Mouse (Mus musculus) heart, embryonic 15.5 days (tissue): ENCODE results near the gene Carhsp1. TPM values are rescaled to one million over a fixed set of nuclear protein-coding genes. Genes with fewer than 3 reads are reported as not detected.

Experiments used
- ATAC-seq: fragments of 200-750 bp; cut with Nextera tagmentation; replicated peaks from 2 replicates; pipeline ENCODE4 v1.8.0; 2017; ENCODE audit warnings: low read depth, moderate TSS enrichment; ENCODE audit not compliant: insufficient number of reproducible peaks, insufficient read depth, low FRiP score
- H3K27ac ChIP-seq: fragments of 300-500 bp; sonication (generic); 2 replicates; pipeline ENCODE4 v1.5.1; 2015; ENCODE audit warnings: mild to moderate bottlenecking, inconsistent platforms
- H3K27me3 ChIP-seq: fragments of 300-500 bp; sonication (generic); 2 replicates; pipeline ENCODE4 v1.6.1; 2015; ENCODE audit warnings: inconsistent platforms
- H3K36me3 ChIP-seq: fragments of 300-500 bp; sonication (generic); 2 replicates; pipeline ENCODE4 v1.6.1; 2015; ENCODE audit warnings: mild to moderate bottlenecking, inconsistent platforms
- H3K4me1 ChIP-seq: fragments of 300-500 bp; sonication (generic); replicated peaks from 2 replicates; pipeline ENCODE4 v1.6.1; 2015; ENCODE audit warnings: inconsistent platforms
- H3K4me2 ChIP-seq: fragments of 300-500 bp; sonication (generic); 2 replicates; pipeline ENCODE4 v1.6.1; 2015; ENCODE audit warnings: inconsistent platforms, mild to moderate bottlenecking, moderate library complexity
- H3K4me3 ChIP-seq: fragments of 300-500 bp; sonication (generic); 2 replicates; pipeline ENCODE4 v1.5.1; 2015; ENCODE audit warnings: mild to moderate bottlenecking, inconsistent platforms
- H3K9ac ChIP-seq: fragments of 300-500 bp; sonication (generic); 2 replicates; pipeline ENCODE4 v1.6.1; 2015; ENCODE audit warnings: mild to moderate bottlenecking, inconsistent platforms
- H3K9me3 ChIP-seq: fragments of 300-500 bp; sonication (generic); replicated peaks from 2 replicates; pipeline ENCODE4 v1.6.1; 2016; ENCODE audit warnings: inconsistent platforms
- whole genome bisulfite sequencing: fragments of 180-500 bp; shearing (Covaris S2); methylation state at CpG from one replicate; pipeline ENCODE4 v1.1.7; 2015; ENCODE audit warnings: mixed read lengths; 5-methylcytosine and 5-hydroxymethylcytosine counted together
- polyA plus RNA-seq: library from polyadenylated mRNA; unstranded; fragments of >200 nt; fragmentation: Nextera tagmentation; extraction: Ambion mirVana; gene quantifications from 2 replicates; pipeline ENCODE4 v1.2.1, GENCODE M21; 2015

Carhsp1 gene
- polyA plus RNA-seq, 1 experiment from 2014 or later, result 71.1 TPM

DNA sequence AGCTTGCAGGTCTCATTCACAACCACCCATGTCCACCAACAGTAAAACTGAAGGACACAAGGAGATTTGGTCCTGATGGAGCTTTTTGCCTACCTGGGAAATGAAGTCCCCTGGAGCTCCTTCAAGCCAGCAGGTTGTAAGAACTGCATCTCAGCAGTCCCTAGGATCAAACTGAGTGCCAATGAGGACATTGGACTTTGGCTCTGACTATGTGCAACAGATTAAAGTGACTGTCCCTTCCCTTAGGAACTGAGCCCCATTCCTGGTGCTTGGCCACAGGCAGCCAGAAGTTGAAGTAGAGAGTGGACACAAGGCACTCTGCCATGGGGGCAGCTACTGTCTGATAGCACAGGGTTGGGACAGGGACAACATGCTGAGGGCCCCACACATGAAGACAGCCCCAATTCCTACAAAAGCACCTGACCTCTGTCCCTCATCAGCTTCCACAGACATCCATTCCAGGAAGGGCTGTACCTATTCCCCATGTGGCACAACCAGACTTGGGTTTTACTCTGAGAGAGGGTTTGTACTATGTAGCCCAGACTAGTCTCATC lies 15.7 kb upstream of the Carhsp1 start:
- Histone ChIP-seq H3K4me2 (no peak overlapping the region), H3K4me1 (peaks cover 12% of the 10 kb centered on the region), H3K9me3 (no peaks in the 10 kb centered on the region), H3K9ac (no peak overlapping the region), H3K36me3 (peaks cover 37% of the 10 kb centered on the region), H3K27ac (no peak overlapping the region), H3K4me3 (no peak overlapping the region), H3K27me3 (no peaks in the 10 kb centered on the region)
- no peak for ATAC-seq

DNA sequence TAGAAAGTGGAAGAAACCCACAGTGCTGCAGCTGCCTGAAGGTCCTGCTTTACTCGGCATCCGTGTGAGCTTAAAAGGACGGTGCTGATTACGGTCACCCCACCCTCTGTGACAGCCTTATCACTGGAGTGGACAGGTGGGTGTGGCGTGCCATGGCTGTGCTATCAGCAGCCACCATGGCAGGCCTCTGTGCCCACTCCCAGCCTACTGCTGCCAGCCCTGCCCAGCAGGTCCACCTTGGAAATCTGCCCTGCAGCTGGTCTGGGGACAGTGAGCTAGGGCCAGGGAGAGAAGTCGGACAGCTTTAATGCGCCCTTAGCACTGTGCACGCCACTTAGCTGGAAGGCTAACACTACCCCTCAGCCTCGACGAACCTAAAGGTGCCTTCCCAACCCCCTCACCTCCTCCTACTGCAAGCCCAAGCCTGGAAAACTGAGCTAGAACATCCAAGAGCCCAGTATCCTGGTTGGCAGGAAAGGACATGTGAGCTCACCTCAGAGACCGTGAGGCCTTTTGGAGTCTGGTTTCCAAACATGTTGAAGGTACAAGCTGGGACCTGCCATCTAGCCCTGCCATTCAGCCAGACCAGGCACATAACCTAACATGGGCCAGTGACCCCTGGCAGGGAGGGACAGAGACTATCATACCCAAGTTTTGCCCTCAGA lies 15.0 kb upstream of the Carhsp1 start:
- 50% methylated on average over 11 of the region's 11 CpGs for WGBS
- no peak overlapping the region for H3K4me3 ChIP-seq
- H3K27ac ChIP-seq, result no peak overlapping the region
- peaks cover 12% of the 10 kb centered on the region for H3K4me1 ChIP-seq
- no peaks in the 10 kb centered on the region for H3K27me3 ChIP-seq
- peak; percentile 29; the same call in 1 of the 2 replicates for ATAC-seq
- H3K36me3 ChIP-seq, result peaks cover 31% of the 10 kb centered on the region
- H3K9me3 ChIP-seq, result no peaks in the 10 kb centered on the region
- no peak overlapping the region for H3K4me2 ChIP-seq
- no peak overlapping the region; the same call in 1 of the 2 replicates for H3K9ac ChIP-seq

DNA sequence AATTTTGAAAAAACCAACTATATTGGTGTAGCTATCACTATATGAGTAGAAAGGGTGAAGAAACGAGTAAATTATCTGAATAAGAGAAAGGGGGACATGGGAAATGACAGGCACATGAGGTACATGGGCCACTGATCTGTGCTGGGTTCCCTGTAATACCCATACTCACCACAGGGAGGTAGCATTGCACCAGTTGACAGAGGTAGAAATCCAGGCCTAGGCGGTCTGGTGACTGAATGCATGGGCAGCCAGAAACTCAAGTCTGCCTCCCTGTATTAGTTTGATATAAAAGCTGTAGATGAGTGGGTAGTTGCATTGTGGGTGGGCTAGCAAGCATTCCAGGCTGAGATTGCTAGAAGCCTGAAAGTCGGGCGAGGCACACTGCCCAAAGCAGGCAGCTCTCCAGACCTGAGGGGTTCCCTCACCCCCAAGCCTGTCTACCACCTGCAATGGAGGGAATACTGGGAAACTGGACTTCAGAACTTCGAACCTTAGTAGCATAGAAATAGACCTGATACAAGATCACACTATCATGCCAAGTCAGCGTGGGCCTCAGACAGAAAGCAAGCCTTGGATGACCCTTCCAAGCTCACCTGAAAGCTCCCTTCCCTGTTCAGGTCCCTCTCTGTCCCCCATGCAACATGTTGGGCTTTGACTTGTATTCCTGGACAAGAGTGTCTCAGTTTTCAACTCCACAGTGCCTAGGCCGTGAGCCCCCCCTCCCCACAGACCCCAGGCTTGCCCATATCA lies 14.3 kb upstream of the Carhsp1 start:
- peak; percentile 5; the same call in 1 of the 2 replicates for ATAC-seq
- Histone ChIP-seq H3K4me3 (no peak overlapping the region), H3K4me2 (no peak overlapping the region), H3K9me3 (no peaks in the 10 kb centered on the region), H3K36me3 (peaks cover 24% of the 10 kb centered on the region), H3K27me3 (no peaks in the 10 kb centered on the region), H3K9ac (no peak overlapping the region), H3K27ac (no peak overlapping the region), H3K4me1 (peaks cover 12% of the 10 kb centered on the region)
- 58% methylated on average over 7 of the region's 7 CpGs for WGBS

DNA sequence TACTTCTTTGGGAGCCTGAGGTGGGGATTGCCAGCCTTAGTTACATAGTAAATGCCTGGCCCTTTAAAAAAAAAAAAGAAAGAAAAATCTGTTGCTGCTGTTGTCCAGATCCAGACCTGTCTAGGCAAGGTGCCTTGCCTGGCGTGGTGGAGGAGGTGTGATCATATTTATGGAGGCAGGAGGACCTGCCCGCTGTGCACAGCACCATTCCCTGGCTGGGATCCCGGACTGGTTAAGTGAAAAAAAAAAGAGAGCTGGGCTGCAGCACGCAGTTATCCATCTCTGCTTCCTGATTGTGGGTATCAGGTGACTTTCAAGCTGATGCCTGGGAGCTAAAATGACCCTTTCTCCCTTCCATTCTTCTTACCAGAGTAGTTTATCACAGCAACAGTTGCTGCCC lies 13.1 kb upstream of the Carhsp1 start:
- H3K4me2 ChIP-seq, result no peak overlapping the region
- no peak overlapping the region for H3K9ac ChIP-seq
- no peaks in the 10 kb centered on the region for H3K27me3 ChIP-seq
- peaks cover 13% of the 10 kb centered on the region for H3K36me3 ChIP-seq
- no peak overlapping the region for H3K4me3 ChIP-seq
- no peak overlapping the region for H3K27ac ChIP-seq
- no peaks in the 10 kb centered on the region for H3K9me3 ChIP-seq
- peaks cover 12% of the 10 kb centered on the region for H3K4me1 ChIP-seq
- no peak for ATAC-seq
- WGBS, result 41% methylated on average over 4 of the region's 4 CpGs

DNA sequence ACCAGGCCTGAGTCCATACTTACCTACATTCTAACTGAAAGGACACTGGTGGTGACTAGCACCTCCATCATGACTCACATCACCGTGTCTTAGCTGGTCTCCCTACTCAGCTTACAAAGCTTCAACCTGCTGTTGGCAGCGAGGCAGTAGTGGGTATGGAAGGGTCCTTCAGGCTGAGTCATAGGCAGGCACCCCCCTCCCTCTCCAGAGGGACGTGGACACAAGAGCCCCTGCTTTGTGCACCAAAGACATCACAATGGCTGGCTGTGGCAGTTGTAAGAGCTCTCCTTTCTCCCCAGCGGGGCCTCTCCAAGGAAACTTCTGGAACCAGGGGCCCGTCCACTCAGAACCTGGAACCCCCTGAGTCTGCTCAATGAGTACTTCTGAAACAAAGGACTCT lies 8.5 kb upstream of the Carhsp1 start, which contains the start of gene Gm5767:
TSS of gene Gm5767 (plus strand) at position 301 of the 400 bp plus-strand sequence.
- no peak for ATAC-seq
- Histone ChIP-seq H3K27ac (no peak within 1 kb of the TSS), H3K4me1 (no peaks in the 10 kb centered on the region), H3K36me3 (no peaks in the 10 kb centered on the region), H3K9me3 (no peaks in the 10 kb centered on the region), H3K4me3 (no peak within 1 kb of the TSS), H3K27me3 (no peaks in the 10 kb centered on the region), H3K4me2 (no peak within 1 kb of the TSS), H3K9ac (no peak within 1 kb of the TSS)
- WGBS, result 81% methylated on average over 5 of the region's 5 CpGs

DNA sequence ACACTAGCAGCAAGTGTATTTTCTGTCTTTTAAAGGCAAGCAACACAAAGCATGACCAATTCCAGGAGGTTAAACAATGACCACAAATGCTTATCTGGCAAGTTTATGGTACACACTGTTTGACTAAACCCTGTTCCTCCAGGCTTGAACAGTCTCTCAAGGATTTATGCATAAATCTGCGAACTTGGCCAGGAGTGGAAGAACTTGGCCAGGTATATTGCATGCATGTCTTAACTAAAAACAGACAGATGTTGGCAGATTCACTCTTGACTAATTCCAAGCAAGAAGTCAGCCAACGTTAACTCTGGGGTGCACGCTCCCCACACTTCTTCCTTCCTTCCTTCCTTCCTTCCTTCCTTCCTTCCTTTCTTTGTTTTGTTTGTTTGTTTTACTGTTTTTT lies 7.8 kb upstream of the Carhsp1 start:
- WGBS, result 76% methylated on average over 3 of the region's 3 CpGs
- Histone ChIP-seq H3K4me3 (no peak overlapping the region), H3K9ac (no peak overlapping the region), H3K36me3 (no peaks in the 10 kb centered on the region), H3K27me3 (no peaks in the 10 kb centered on the region), H3K9me3 (no peaks in the 10 kb centered on the region), H3K4me2 (no peak overlapping the region), H3K27ac (no peak overlapping the region), H3K4me1 (no peaks in the 10 kb centered on the region)
- ATAC-seq, result no peak

DNA sequence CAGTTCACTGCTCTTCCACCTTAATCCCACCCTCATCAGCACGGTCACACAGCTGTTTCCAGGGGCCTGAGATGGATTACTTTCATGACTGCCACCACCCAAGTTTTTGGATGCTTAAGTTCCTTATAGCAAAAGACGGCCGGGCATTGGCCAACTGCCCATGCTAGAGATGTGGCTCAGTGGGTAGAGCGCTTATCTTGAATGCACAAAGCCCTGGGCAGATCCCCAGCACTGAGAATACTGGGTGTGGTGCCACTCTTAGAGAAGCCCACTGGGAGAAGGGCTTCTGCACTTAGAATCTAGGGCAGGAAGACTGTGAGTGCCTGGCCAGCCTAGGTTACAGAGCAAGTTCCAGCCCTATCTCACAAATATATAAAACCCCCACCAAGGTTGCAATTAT lies 6.7 kb upstream of the Carhsp1 start:
- H3K4me3 ChIP-seq, result no peak overlapping the region
- H3K27me3 ChIP-seq, result no peaks in the 10 kb centered on the region; the same call in 1 of the 2 replicates
- 74% methylated on average over 4 of the region's 4 CpGs for WGBS
- no peaks in the 10 kb centered on the region for H3K36me3 ChIP-seq
- peaks cover 3% of the 10 kb centered on the region; the same call in 1 of the 2 replicates for H3K4me1 ChIP-seq
- no peak overlapping the region for H3K4me2 ChIP-seq
- H3K9me3 ChIP-seq, result no peaks in the 10 kb centered on the region
- ATAC-seq, result no peak
- no peak overlapping the region for H3K9ac ChIP-seq
- no peak overlapping the region for H3K27ac ChIP-seq

DNA sequence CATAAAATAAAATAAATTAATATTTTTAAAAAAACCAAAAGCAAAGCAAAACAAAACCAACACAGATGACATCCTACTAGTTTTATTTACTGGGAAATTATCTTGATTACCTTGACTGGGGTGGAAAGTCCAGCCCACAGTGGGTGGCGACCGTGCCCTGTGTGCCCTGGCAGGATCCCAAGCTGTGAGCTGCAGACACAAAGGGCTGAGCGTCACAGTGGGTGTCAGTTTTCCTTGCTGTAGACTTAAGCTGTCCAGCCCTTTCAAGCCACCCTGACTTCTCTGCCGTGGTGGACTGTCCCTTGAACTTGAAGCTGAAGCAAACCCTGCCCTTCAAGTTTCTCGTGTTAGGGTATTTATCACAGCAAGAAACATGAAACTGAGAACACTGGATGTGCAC lies 6.1 kb upstream of the Carhsp1 start:
- Histone ChIP-seq H3K4me1 (peaks cover 3% of the 10 kb centered on the region; the same call in 1 of the 2 replicates), H3K9me3 (no peaks in the 10 kb centered on the region), H3K4me2 (no peak overlapping the region), H3K36me3 (no peaks in the 10 kb centered on the region), H3K9ac (no peak overlapping the region), H3K27me3 (peaks cover 4% of the 10 kb centered on the region; the same call in 1 of the 2 replicates), H3K4me3 (no peak overlapping the region), H3K27ac (no peak overlapping the region)
- WGBS, result 50% methylated on average over 5 of the region's 5 CpGs
- ATAC-seq, result no peak

DNA sequence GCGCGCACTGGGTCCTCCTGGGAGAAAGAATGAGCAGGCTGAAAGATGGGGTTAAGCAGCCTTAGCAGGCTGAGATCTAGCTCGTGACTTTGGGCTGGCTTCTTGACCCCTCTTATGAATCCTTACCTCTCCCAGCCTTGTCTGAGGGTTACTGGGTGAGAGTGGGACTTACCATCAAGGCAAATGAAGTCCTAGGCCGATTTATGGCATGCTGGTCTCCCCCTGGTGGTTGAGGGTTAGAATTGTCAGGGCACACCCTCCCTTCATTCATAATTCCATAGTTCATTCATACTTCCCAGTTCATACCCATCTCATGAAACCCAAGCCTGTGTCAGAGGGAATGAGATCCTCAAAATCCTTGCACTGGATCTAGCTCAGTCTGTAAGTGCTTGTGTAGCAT lies 4.8 kb upstream of the Carhsp1 start:
- Histone ChIP-seq H3K4me3 (no peak overlapping the region), H3K9me3 (no peaks in the 10 kb centered on the region), H3K9ac (no peak overlapping the region), H3K36me3 (no peaks in the 10 kb centered on the region), H3K27me3 (peaks cover 4% of the 10 kb centered on the region; the same call in 1 of the 2 replicates), H3K4me2 (no peak overlapping the region), H3K4me1 (peaks cover 3% of the 10 kb centered on the region), H3K27ac (no peak overlapping the region)
- WGBS, result 52% methylated on average over 4 of the region's 4 CpGs
- no peak for ATAC-seq

DNA sequence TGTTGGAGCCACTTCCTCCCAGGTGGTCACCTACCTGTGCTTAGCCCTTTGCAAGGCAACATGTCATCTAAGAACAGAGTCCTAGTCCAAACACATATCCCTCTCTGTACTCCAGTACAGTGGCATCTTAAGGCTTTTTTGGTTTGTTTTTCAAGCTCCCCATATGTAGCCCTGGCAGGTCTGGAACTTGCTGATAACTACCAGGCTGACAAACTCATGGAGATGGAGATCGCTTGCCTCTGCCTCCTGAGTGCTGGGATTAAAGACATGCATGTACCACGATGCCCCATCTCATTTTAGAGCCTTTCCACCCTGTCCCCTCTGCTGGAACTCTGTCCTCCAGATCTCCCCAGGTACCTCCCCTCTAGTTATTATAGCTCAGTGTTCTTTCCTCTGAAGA lies 4.3 kb upstream of the Carhsp1 start:
- WGBS, result 76% methylated on average over 2 of the region's 2 CpGs
- H3K4me1 ChIP-seq, result peaks cover 3% of the 10 kb centered on the region
- H3K9me3 ChIP-seq, result no peaks in the 10 kb centered on the region
- no peak overlapping the region for H3K27ac ChIP-seq
- no peaks in the 10 kb centered on the region for H3K36me3 ChIP-seq
- ATAC-seq, result no peak
- no peak overlapping the region for H3K4me2 ChIP-seq
- H3K9ac ChIP-seq, result no peak overlapping the region
- H3K27me3 ChIP-seq, result peaks cover 4% of the 10 kb centered on the region; the same call in 1 of the 2 replicates
- no peak overlapping the region for H3K4me3 ChIP-seq

DNA sequence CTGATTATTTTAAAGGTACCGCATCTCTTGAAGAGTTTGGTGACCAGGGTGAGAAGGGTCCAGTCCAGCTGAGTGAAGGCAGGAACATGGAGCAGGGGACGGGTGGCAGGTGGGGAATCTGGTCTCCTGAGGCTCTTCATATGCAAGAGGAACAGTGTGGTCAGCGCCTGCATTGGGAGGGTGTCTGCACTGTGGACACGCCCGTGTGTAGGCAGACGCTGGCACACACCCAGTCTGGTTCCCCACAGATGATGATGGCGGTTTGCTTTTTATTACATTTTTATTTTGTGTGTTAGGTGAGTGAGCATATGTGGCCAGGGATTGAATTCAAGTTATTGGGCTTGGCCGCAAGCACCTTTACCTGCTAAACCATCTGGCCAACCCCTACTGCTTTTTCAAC lies 3.6 kb upstream of the Carhsp1 start:
- Histone ChIP-seq H3K4me3 (no peak overlapping the region), H3K9me3 (no peaks in the 10 kb centered on the region), H3K36me3 (no peaks in the 10 kb centered on the region), H3K9ac (no peak overlapping the region), H3K27ac (no peak overlapping the region), H3K27me3 (peaks cover 4% of the 10 kb centered on the region; the same call in 1 of the 2 replicates), H3K4me1 (peaks cover 10% of the 10 kb centered on the region), H3K4me2 (no peak overlapping the region)
- ATAC-seq, result no peak
- WGBS, result 75% methylated on average over 8 of the region's 8 CpGs
